ENCODE assay signal across 8 mouse cellular contexts in the genomic region with DNA sequence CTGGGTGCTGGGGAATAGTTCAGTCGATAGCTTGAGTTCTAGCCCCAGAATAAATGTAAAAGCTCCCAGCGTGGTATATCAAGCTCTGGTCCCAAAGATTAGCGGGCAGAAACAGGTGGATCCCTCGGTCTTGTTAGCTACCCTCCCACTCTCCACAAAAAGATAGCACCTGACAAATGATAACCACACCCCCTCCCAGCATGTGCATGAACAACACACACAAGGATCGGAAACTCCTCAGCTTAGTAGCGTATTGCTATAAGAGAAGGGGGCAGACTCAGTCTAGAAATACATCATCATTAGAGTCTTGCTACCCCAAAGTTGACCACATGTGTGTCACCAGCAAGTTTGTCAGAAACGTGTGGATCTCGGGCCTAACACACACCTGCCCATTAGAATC. TPM values are rescaled to one million over a fixed set of nuclear protein-coding genes. Genes with fewer than 3 reads are reported as not detected.
DNase-seq lines count a peak whose midpoint lies in the region; ATAC-seq and TF ChIP-seq lines count a peak whose summit lies in the region.

A gene (minus strand): TSS at position 101 of the 400 bp plus-strand sequence.

- no peak for TF ChIP-seq CTCF in lung, postnatal 0 days (IDR thresholded peaks at IDR 0.05)

- no peaks in the 10 kb centered on the region for H3K27me3 ChIP-seq in lung, postnatal 0 days (replicated peaks; ENCODE audit: insufficient read depth, low read length)
- peaks cover 19% of the 10 kb centered on the region for H3K27me3 ChIP-seq in embryonic facial prominence, embryonic 13.5 days
- peaks cover 32% of the 10 kb centered on the region for H3K27me3 ChIP-seq in limb, embryonic 12.5 days
- H3K27me3 ChIP-seq in stomach, embryonic 15.5 days (replicated peaks), result no peaks in the 10 kb centered on the region

- peak within 1 kb of the TSS; percentile 88 for H3K4me3 ChIP-seq in lung, postnatal 0 days (ENCODE audit: low read depth, low read length)
- peak within 1 kb of the TSS; percentile 88 for H3K4me3 ChIP-seq in embryonic facial prominence, embryonic 13.5 days
- peak within 1 kb of the TSS; percentile 93 for H3K4me3 ChIP-seq in limb, embryonic 12.5 days (replicated peaks)
- peak within 1 kb of the TSS; percentile 88 for H3K4me3 ChIP-seq in stomach, embryonic 15.5 days (replicated peaks)

- ATAC-seq in lung, postnatal 0 days, result no peak
- ATAC-seq in embryonic facial prominence, embryonic 13.5 days (ENCODE audit: insufficient number of reproducible peaks, insufficient read depth, low FRiP score, low TSS enrichment, low read depth), result no peak
- no peak for ATAC-seq in limb, embryonic 12.5 days (ENCODE audit: insufficient number of reproducible peaks, insufficient read depth, low FRiP score, low TSS enrichment, low read depth)
- no peak for ATAC-seq in stomach, embryonic 15.5 days (ENCODE audit: insufficient read depth, low FRiP score, low read depth)

- DNase-seq in lung, postnatal 0 days (ENCODE audit: low spot score), result no peak
- no peak for DNase-seq in lung, postnatal 36 days
- DNase-seq in heart, postnatal 10 days, result no peak
- DNase-seq in adipocyte (ENCODE audit: low spot score), result no peak
- DNase-seq in cerebellum, adult 8-10 months, result no peak

- 74% methylated on average over 8 of the region's 8 CpGs for WGBS in lung, postnatal 0 days
- WGBS in embryonic facial prominence, embryonic 13.5 days, result 70% methylated on average over 8 of the region's 8 CpGs
- 75% methylated on average over 8 of the region's 8 CpGs for WGBS in limb, embryonic 12.5 days
- WGBS in stomach, embryonic 15.5 days, result 72% methylated on average over 8 of the region's 8 CpGs

- TF ChIP-seq EP300 in lung, postnatal 0 days (IDR thresholded peaks at IDR 0.05), result no peak

- no peaks in the 10 kb centered on the region for H3K36me3 ChIP-seq in lung, postnatal 0 days (ENCODE audit: insufficient read depth, low read length)
- no peaks in the 10 kb centered on the region for H3K36me3 ChIP-seq in embryonic facial prominence, embryonic 13.5 days
- no peaks in the 10 kb centered on the region for H3K36me3 ChIP-seq in limb, embryonic 12.5 days
- H3K36me3 ChIP-seq in stomach, embryonic 15.5 days, result no peaks in the 10 kb centered on the region

- H3K27ac ChIP-seq in lung, postnatal 0 days (ENCODE audit: low read length), result no peak within 1 kb of the TSS
- H3K27ac ChIP-seq in embryonic facial prominence, embryonic 13.5 days, result peak within 1 kb of the TSS; percentile 78
- peak within 1 kb of the TSS; percentile 75 for H3K27ac ChIP-seq in limb, embryonic 12.5 days
- H3K27ac ChIP-seq in stomach, embryonic 15.5 days, result peak within 1 kb of the TSS; percentile 81

- peak within 1 kb of the TSS; percentile 68 for H3K9ac ChIP-seq in lung, postnatal 0 days (replicated peaks; ENCODE audit: low read depth)
- H3K9ac ChIP-seq in embryonic facial prominence, embryonic 13.5 days, result peak within 1 kb of the TSS; percentile 84
- peak within 1 kb of the TSS; percentile 83 for H3K9ac ChIP-seq in limb, embryonic 12.5 days (replicated peaks)
- H3K9ac ChIP-seq in stomach, embryonic 15.5 days, result peak within 1 kb of the TSS; percentile 78

- H3K4me1 ChIP-seq in lung, postnatal 0 days (ENCODE audit: insufficient read depth, low read depth, low read length), result peaks cover 3% of the 10 kb centered on the region; the same call in 1 of the 2 replicates
- peaks cover 14% of the 10 kb centered on the region for H3K4me1 ChIP-seq in embryonic facial prominence, embryonic 13.5 days
- peaks cover 16% of the 10 kb centered on the region for H3K4me1 ChIP-seq in limb, embryonic 12.5 days (replicated peaks)
- no peaks in the 10 kb centered on the region for H3K4me1 ChIP-seq in stomach, embryonic 15.5 days

- peak within 1 kb of the TSS; percentile 91 for H3K4me2 ChIP-seq in lung, postnatal 0 days (replicated peaks; ENCODE audit: low read depth, low read length)
- H3K4me2 ChIP-seq in embryonic facial prominence, embryonic 13.5 days, result peak within 1 kb of the TSS; percentile 75
- H3K4me2 ChIP-seq in limb, embryonic 12.5 days, result peak within 1 kb of the TSS; percentile 80
- peak within 1 kb of the TSS; percentile 91 for H3K4me2 ChIP-seq in stomach, embryonic 15.5 days

- H3K9me3 ChIP-seq in lung, postnatal 0 days (ENCODE audit: low read length), result no peaks in the 10 kb centered on the region
- H3K9me3 ChIP-seq in embryonic facial prominence, embryonic 13.5 days, result no peaks in the 10 kb centered on the region
- no peaks in the 10 kb centered on the region for H3K9me3 ChIP-seq in limb, embryonic 12.5 days
- H3K9me3 ChIP-seq in stomach, embryonic 15.5 days, result no peaks in the 10 kb centered on the region

- intact Hi-C loops in heart, postnatal 10 days (cut with DNase I), result no loop called here

RNA-seq across cellular contexts. Expression of the gene that starts here (rescaled TPM):
- polyA plus RNA-seq in lung, postnatal 0 days (2015; fragmentation: Nextera tagmentation; extraction: Ambion mirVana), result 22.5 and 24.4 TPM in 2 replicates
- 24.2 and 26.3 TPM in 2 replicates for polyA plus RNA-seq in embryonic facial prominence, embryonic 13.5 days (2015; fragmentation: Nextera tagmentation; extraction: Ambion mirVana)
- total RNA-seq in heart, postnatal 10 days (2021), result 10 to 100 TPM; 25.7 to 26.4 TPM
- 27.5 and 28.6 TPM in 2 replicates for polyA plus RNA-seq in limb, embryonic 12.5 days (2016; fragmentation: Nextera tagmentation; extraction: Ambion mirVana)
- polyA plus RNA-seq in stomach, embryonic 15.5 days (2015; fragmentation: Nextera tagmentation; extraction: Ambion mirVana), result 28.6 and 32.3 TPM in 2 replicates
